In the genomic region with DNA sequence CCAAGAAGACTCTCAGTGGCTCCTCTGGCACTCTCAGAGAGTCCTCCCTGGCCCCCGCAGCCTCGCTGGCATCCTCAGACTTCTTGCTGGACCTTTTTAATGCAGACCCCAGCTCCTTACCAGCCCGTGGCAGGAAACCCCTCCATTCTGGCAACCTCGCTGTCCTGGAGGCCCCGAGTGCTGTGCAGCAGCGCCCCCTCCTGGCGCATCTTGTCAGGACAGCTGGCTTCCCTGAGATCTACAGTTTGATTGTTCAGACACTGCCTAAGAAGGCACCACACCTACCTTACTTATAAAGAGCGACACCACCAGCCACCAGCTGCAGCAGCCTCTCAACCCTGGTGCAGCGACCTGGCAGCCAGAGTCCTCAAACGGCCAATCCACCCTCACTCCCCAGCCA, we compare ENCODE assay signal across 7 mouse cellular contexts. TPM values are rescaled to one million over a fixed set of nuclear protein-coding genes. Genes with fewer than 3 reads are reported as not detected.
DNase-seq lines count a peak whose midpoint lies in the region; ATAC-seq and TF ChIP-seq lines count a peak whose summit lies in the region.

No protein-coding gene starts in this region.

- H3K4me1 ChIP-seq in E14TG2a.4 (replicated peaks; ENCODE audit: low read depth, low read length) = peaks cover 54% of the 10 kb centered on the region
- peaks cover 21% of the 10 kb centered on the region for H3K4me1 ChIP-seq in forebrain, embryonic 12.5 days
- peaks cover 20% of the 10 kb centered on the region for H3K4me1 ChIP-seq in kidney, embryonic 16.5 days (ENCODE audit: insufficient read depth, low read length)
- H3K4me1 ChIP-seq in liver, embryonic 13.5 days (replicated peaks) = no peaks in the 10 kb centered on the region

- H3K4me2 ChIP-seq in forebrain, embryonic 12.5 days = no peak overlapping the region
- no peak overlapping the region; the same call in 1 of the 2 replicates for H3K4me2 ChIP-seq in kidney, embryonic 16.5 days (replicated peaks; ENCODE audit: low read depth, low read length)
- H3K4me2 ChIP-seq in liver, embryonic 13.5 days = no peak overlapping the region

- no peak overlapping the region for H3K9ac ChIP-seq in forebrain, embryonic 12.5 days
- H3K9ac ChIP-seq in kidney, embryonic 16.5 days (replicated peaks; ENCODE audit: low read length) = peak overlapping the region; percentile 39
- no peak overlapping the region for H3K9ac ChIP-seq in liver, embryonic 13.5 days

- peak; percentile 80 for TF ChIP-seq CTCF in E14TG2a.4 (conservative IDR thresholded peaks at IDR 0.05; ENCODE audit: low read length)

- peak overlapping the region; percentile 53 for H3K27ac ChIP-seq in forebrain, embryonic 12.5 days
- no peak overlapping the region for H3K27ac ChIP-seq in kidney, embryonic 16.5 days (ENCODE audit: low read length)
- H3K27ac ChIP-seq in liver, embryonic 13.5 days = no peak overlapping the region

- ATAC-seq in forebrain, embryonic 12.5 days (ENCODE audit: low FRiP score) = peak; percentile 54; the same call in 1 of the 2 replicates
- no peak for ATAC-seq in kidney, embryonic 16.5 days (ENCODE audit: low FRiP score, low TSS enrichment)
- ATAC-seq in liver, embryonic 13.5 days (ENCODE audit: low read depth) = no peak

- H3K27me3 ChIP-seq in E14TG2a.4 (ENCODE audit: insufficient read depth, low read length) = peaks cover 78% of the 10 kb centered on the region
- H3K27me3 ChIP-seq in forebrain, embryonic 12.5 days = peaks cover 46% of the 10 kb centered on the region
- peaks cover 34% of the 10 kb centered on the region for H3K27me3 ChIP-seq in kidney, embryonic 16.5 days (ENCODE audit: insufficient read depth, low read length)
- peaks cover 28% of the 10 kb centered on the region for H3K27me3 ChIP-seq in liver, embryonic 13.5 days

- peak; percentile 53 for DNase-seq in A20 (ENCODE audit: low read depth, low spot score)
- peak; percentile 9 for DNase-seq in c-Kit-positive CD71-positive TER-119-positive erythroid progenitor cells, embryonic 14.5 days (ENCODE audit: low spot score)
- peak; percentile 21 for DNase-seq in liver, embryonic 13.5 days
- peak; percentile 60 to 70 for DNase-seq in right cerebral cortex, adult 2 months (ENCODE audit: low spot score in 2 of 2)

- H3K36me3 ChIP-seq in E14TG2a.4 (ENCODE audit: insufficient read depth, low read length) = no peaks in the 10 kb centered on the region
- H3K36me3 ChIP-seq in forebrain, embryonic 12.5 days (replicated peaks) = no peaks in the 10 kb centered on the region
- no peaks in the 10 kb centered on the region for H3K36me3 ChIP-seq in kidney, embryonic 16.5 days (ENCODE audit: insufficient read depth, low read length)
- no peaks in the 10 kb centered on the region for H3K36me3 ChIP-seq in liver, embryonic 13.5 days

- WGBS in forebrain, embryonic 12.5 days = 7% methylated on average over 10 of the region's 10 CpGs
- WGBS in kidney, embryonic 16.5 days = 16% methylated on average over 10 of the region's 10 CpGs
- 15% methylated on average over 10 of the region's 10 CpGs for WGBS in liver, embryonic 13.5 days (ENCODE audit: insufficient replicate concordance)

- peak overlapping the region; percentile 57 for H3K4me3 ChIP-seq in E14TG2a.4 (replicated peaks; ENCODE audit: low read length)
- H3K4me3 ChIP-seq in forebrain, embryonic 12.5 days (replicated peaks) = no peak overlapping the region
- no peak overlapping the region for H3K4me3 ChIP-seq in kidney, embryonic 16.5 days (ENCODE audit: low read length)
- H3K4me3 ChIP-seq in liver, embryonic 13.5 days (replicated peaks) = no peak overlapping the region

- H3K9me3 ChIP-seq in E14TG2a.4 (ENCODE audit: low read length) = no peaks in the 10 kb centered on the region
- no peaks in the 10 kb centered on the region for H3K9me3 ChIP-seq in forebrain, embryonic 12.5 days
- no peaks in the 10 kb centered on the region for H3K9me3 ChIP-seq in kidney, embryonic 16.5 days (ENCODE audit: low read length)
- H3K9me3 ChIP-seq in liver, embryonic 13.5 days (replicated peaks) = no peaks in the 10 kb centered on the region

RNA-seq across cellular contexts. Expression of a gene that starts 4.7 kb away (rescaled TPM):
- not detected in 2 replicates for polyA plus RNA-seq in forebrain, embryonic 12.5 days (2016; fragmentation: Nextera tagmentation; extraction: Ambion mirVana)
- polyA plus RNA-seq in kidney, embryonic 16.5 days (2015; fragmentation: Nextera tagmentation; extraction: Ambion mirVana) = 0.45 and 0.60 TPM in 2 replicates
- 0.35 and 0.41 TPM in 2 replicates for polyA plus RNA-seq in liver, embryonic 13.5 days (2015; fragmentation: Nextera tagmentation; extraction: Ambion mirVana)

RNA-seq across cellular contexts. Expression of a gene that starts 7.1 kb away (rescaled TPM):
- not detected in 2 replicates for polyA plus RNA-seq in forebrain, embryonic 12.5 days (2016; fragmentation: Nextera tagmentation; extraction: Ambion mirVana)
- not detected in 2 replicates for polyA plus RNA-seq in kidney, embryonic 16.5 days (2015; fragmentation: Nextera tagmentation; extraction: Ambion mirVana)
- not detected in 2 replicates for polyA plus RNA-seq in liver, embryonic 13.5 days (2015; fragmentation: Nextera tagmentation; extraction: Ambion mirVana)

RNA-seq across cellular contexts. Expression of a gene that starts 48.6 kb away (rescaled TPM):
- polyA plus RNA-seq in forebrain, embryonic 12.5 days (2016; fragmentation: Nextera tagmentation; extraction: Ambion mirVana) = not detected in 2 replicates
- polyA plus RNA-seq in kidney, embryonic 16.5 days (2015; fragmentation: Nextera tagmentation; extraction: Ambion mirVana) = not detected in 2 replicates
- not detected in 2 replicates for polyA plus RNA-seq in liver, embryonic 13.5 days (2015; fragmentation: Nextera tagmentation; extraction: Ambion mirVana)

Comparison
In these comparisons a context has a peak if more than half of its experiments do, and no peak if none do; other contexts are left out.
1. DNase-seq: peak in every context shown above with its lines; median percentile 65 in right cerebral cortex, adult 2 months; 53 in A20; 21 in liver, embryonic 13.5 days; 9 in c-Kit-positive CD71-positive TER-119-positive erythroid progenitor cells, embryonic 14.5 days.